Mouse (Mus musculus) thymus, adult 2 months (tissue): ENCODE measurements around the gene Casp14. TPM values are rescaled to one million over a fixed set of nuclear protein-coding genes. Genes with fewer than 3 reads are reported as not detected.
A peak's percentile ranks its signal among the peaks of the same experiment; 100 is the strongest.

Experiments
- DNase-seq: peaks from one replicate; pipeline ENCODE4 v3.0.0; 2021
- H3K27ac ChIP-seq: fragments of 200-500 bp; 2 replicates; pipeline ENCODE4 v1.5.1; 2012; ENCODE audit warnings: low read length, control low read depth; ENCODE audit not compliant: control insufficient read depth, insufficient read depth
- H3K27me3 ChIP-seq: fragments of 200-500 bp; 2 replicates; pipeline ENCODE4 v1.6.1; 2012; ENCODE audit warnings: mild to moderate bottlenecking, low read length, moderate library complexity, mixed read lengths; ENCODE audit not compliant: control insufficient read depth, insufficient read depth
- H3K36me3 ChIP-seq: fragments of 200-500 bp; 2 replicates; pipeline ENCODE4 v1.6.1; 2012; ENCODE audit warnings: mild to moderate bottlenecking, low read length, moderate library complexity; ENCODE audit not compliant: control insufficient read depth, insufficient read depth
- H3K4me1 ChIP-seq: fragments of 200-500 bp; replicated peaks from 2 replicates; pipeline ENCODE4 v1.6.1; 2012; ENCODE audit warnings: low read length; ENCODE audit not compliant: control insufficient read depth, insufficient read depth
- H3K4me3 ChIP-seq: fragments of 200-500 bp; 2 replicates; pipeline ENCODE4 v1.5.1; 2012; ENCODE audit warnings: mild to moderate bottlenecking, low read length, control low read depth, moderate library complexity; ENCODE audit not compliant: control insufficient read depth, insufficient read depth
- CTCF ChIP-seq: fragments of 200-500 bp; IDR thresholded peaks from 2 replicates; pipeline ENCODE4 v1.5.1; 2012; ENCODE audit warnings: mild to moderate bottlenecking, control low read depth, low read length, moderate library complexity, borderline replicate concordance; ENCODE audit not compliant: control insufficient read depth, poor library complexity, insufficient read depth; ENCODE audit errors: extremely low read depth
- POLR2A ChIP-seq: fragments of 200-500 bp; IDR thresholded peaks from 2 replicates; pipeline ENCODE4 v1.6.1; 2012; ENCODE audit warnings: mild to moderate bottlenecking, low read length, control low read depth, moderate library complexity; ENCODE audit not compliant: control insufficient read depth, poor library complexity, insufficient read depth; ENCODE audit errors: extremely low read depth
- WGBS: fragments of 180-500 bp; shearing (Covaris S2); methylation state at CpG from one replicate; pipeline ENCODE4 v1.1.7; 2018; 5-methylcytosine and 5-hydroxymethylcytosine counted together
- polyA plus RNA-seq: library from polyadenylated mRNA; depleted of rRNA; stranded (reverse); fragments of >200 nt; gene quantifications from 2 replicates; pipeline ENCODE4 v1.2.3, GENCODE M21; 2012; rRNA removed

Gene Casp14
- polyA plus RNA-seq, result 0.06 and 0.24 TPM in 2 replicates

DNA sequence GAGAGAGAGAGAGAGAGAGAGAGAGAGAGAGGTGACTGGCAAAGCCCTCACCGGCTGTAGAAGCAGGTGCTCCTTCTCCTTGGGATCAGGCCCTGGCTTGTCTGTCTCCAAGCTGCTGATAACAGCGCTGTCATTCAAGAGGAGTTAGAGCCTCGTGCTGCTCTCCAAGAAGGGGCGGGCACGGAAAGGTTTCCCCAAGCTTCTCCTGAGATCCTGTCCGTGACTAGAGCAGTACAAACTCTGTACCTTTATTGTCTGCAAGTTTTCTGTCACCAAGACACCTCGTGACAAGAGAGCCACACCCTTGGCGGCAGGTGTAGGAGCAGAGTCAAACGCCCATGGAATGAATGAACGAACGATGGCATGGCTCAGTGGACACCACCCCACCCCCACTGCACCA lies at the start of gene Casp14:
Casp14 (minus strand) TSS at position 239 of the 400 bp plus-strand sequence.
- TF ChIP-seq CTCF, result no peak
- TF ChIP-seq POLR2A, result no peak
- H3K4me1 ChIP-seq, result no peaks in the 10 kb centered on the region
- 74% methylated on average over 11 of the region's 11 CpGs for WGBS
- no peak within 1 kb of the TSS for H3K4me3 ChIP-seq
- H3K27ac ChIP-seq, result no peak within 1 kb of the TSS
- no peak for DNase-seq
- no peaks in the 10 kb centered on the region for H3K36me3 ChIP-seq
- no peaks in the 10 kb centered on the region for H3K27me3 ChIP-seq

DNA sequence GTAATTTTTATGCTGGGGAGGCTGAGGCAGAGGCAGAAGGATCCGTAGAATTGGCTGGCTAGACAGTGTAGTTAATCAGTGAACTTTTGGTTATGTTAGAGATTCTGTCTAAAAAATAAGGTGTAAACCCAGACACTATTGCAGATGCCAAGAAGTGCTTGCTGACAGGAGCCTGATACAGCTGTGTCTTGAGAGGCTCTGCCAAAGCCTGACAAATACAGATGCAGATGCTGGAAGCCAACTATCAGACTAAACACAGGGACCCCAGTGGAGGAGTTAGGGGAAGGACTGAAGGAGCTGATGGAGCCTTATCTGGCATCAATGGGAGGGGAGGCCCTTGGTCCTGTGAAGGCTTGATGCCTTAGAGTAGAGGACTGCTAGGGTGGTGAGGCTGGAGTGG lies 47.5 kb upstream of the Casp14 start:
- WGBS, result 89% methylated on average over 1 of the region's 1 CpGs

DNA sequence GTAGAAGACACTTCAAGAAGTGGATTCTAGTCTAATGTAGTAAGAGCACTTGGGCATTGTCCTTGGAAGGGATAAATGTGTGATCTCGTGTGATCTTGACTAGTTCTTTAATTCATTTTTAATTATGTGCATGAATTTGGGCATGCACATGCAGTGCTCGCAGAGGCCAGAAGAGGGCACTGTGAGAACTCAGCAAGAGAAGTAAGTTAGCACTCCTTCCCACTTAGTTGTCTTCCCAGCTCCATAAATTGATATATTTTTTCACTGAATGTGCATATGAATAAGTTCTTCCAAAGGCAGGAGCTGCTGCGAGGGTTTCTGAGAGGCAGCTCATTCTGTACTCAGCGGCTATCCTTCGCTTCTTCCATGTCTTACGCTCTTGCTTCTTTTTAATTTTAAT lies 37.9 kb upstream of the Casp14 start:
- Histone ChIP-seq H3K36me3 (no peaks in the 10 kb centered on the region), H3K27me3 (no peaks in the 10 kb centered on the region; the same call in 1 of the 2 replicates), H3K4me3 (no peak overlapping the region), H3K4me1 (no peaks in the 10 kb centered on the region), H3K27ac (no peak overlapping the region)
- TF ChIP-seq CTCF (no peak), POLR2A (no peak)
- WGBS, result 41% methylated on average over 6 of the region's 6 CpGs
- peak; percentile 38 for DNase-seq

More for the DNA sequence above, 47.5 kb upstream of the Casp14 start:
- no peak for TF ChIP-seq POLR2A
- TF ChIP-seq CTCF, result no peak
- Histone ChIP-seq H3K27ac (no peak overlapping the region), H3K4me1 (no peaks in the 10 kb centered on the region), H3K4me3 (no peak overlapping the region), H3K36me3 (no peaks in the 10 kb centered on the region), H3K27me3 (no peaks in the 10 kb centered on the region)
- DNase-seq, result no peak

DNA sequence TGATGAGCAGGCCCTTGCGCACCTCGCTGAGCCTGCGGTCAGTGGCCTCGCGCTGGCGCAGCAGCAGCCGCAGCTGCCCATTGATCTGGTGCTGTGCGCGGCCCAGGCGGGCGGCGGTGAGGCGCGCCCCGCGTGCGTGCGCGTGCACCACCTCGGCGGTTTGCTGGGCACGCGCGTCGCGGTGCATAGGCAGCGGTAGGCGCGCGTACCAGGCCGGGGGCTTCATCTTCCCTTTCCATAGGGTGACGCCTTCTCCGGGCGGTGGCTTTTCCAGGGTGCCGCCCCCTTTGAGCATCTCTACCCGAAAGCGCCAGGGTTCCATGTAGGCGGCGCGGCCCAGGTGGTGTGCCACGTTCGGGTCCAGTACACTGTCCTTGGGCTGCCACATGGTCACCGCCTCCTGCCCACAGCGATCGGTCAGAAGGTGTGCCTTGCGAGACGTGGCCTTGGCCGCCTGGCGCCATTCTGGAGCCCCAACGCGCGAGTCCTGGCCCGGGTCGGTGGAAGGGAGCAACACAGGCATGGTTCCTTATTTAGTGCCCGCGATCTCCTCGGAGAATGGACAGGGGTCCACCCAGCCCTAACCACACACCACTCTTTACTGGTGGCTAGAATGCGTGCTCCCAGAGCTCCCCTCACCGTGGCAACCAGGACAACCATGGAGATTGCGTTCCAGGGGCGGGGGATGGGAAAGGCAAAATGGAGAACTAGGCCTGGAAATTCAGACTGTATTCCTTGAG lies 34.5 kb upstream of the Casp14 start, which contains the start of gene Ccdc105:
Ccdc105 (minus strand) TSS at position 614 of the 740 bp plus-strand sequence.
- no peak within 1 kb of the TSS for H3K4me3 ChIP-seq
- no peaks in the 10 kb centered on the region for H3K4me1 ChIP-seq
- 5% methylated on average over 61 of the region's 61 CpGs for WGBS
- H3K27me3 ChIP-seq, result no peaks in the 10 kb centered on the region; the same call in 1 of the 2 replicates
- H3K27ac ChIP-seq, result no peak within 1 kb of the TSS
- no peak for DNase-seq
- no peaks in the 10 kb centered on the region for H3K36me3 ChIP-seq
- TF ChIP-seq CTCF, result no peak
- no peak for TF ChIP-seq POLR2A

DNA sequence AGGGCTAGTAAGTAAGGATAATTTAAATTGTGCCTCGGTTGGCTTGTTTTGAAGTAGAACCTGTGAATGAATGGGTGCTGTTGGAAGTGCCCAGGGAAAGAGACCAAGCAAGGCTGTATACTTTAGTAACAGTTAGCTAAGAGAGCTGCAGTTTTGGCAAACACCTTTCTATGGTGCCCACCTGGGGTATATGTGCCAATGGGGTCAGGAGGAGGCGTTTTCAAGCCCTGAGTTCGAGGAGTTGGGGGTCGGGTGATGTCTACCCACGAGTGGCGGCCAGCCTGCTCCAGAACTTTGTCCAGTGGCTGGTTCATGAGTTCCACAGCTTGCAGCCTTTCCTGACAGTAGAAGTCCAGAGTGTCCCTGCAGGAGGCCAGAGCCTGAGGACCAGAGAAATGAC lies 30.9 kb upstream of the Casp14 start:
- no peak for DNase-seq
- no peaks in the 10 kb centered on the region; the same call in 1 of the 2 replicates for H3K27me3 ChIP-seq
- 92% methylated on average over 6 of the region's 6 CpGs for WGBS
- H3K27ac ChIP-seq, result no peak overlapping the region
- H3K4me1 ChIP-seq, result no peaks in the 10 kb centered on the region
- TF ChIP-seq CTCF, result no peak
- no peak for TF ChIP-seq POLR2A
- H3K36me3 ChIP-seq, result no peaks in the 10 kb centered on the region
- no peak overlapping the region for H3K4me3 ChIP-seq

DNA sequence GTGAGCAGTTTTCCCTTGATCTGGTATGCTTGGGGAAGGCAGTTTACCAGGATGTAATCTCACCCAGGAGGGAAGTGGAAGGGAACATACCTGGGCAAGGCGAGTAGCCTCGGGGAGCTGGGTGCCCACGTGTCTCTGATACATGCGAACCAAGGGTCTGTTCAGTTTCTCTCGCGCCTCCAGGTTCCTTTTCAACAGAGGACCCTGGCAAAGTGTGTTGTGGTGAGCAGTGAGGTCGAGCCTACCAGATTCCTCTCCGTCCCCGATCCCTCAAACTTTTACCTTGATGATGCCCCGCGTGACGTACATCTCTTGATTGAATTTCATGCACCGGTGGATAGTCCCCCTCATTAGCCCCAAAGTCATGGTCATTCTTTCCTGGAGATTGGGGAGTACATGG lies 30.1 kb upstream of the Casp14 start:
- TF ChIP-seq POLR2A (no peak), CTCF (no peak)
- no peak overlapping the region for H3K4me3 ChIP-seq
- H3K27ac ChIP-seq, result no peak overlapping the region
- 82% methylated on average over 13 of the region's 13 CpGs for WGBS
- no peaks in the 10 kb centered on the region for H3K36me3 ChIP-seq
- no peaks in the 10 kb centered on the region; the same call in 1 of the 2 replicates for H3K27me3 ChIP-seq
- no peaks in the 10 kb centered on the region for H3K4me1 ChIP-seq
- DNase-seq, result no peak
